Mouse (Mus musculus) embryonic facial prominence, embryonic 11.5 days (tissue): Measurements from ENCODE around the gene Myrip. TPM values are rescaled to one million over a fixed set of nuclear protein-coding genes. Genes with fewer than 3 reads are reported as not detected.
A peak's percentile ranks its signal among the peaks of the same experiment; 100 is the strongest.
"Not testable (repeated sequence)": the region's sequence is repeated elsewhere in the genome, so short reads cannot be mapped to it uniquely, and the experiment has no call there.

Experiments
- ATAC-seq: fragments of 200-750 bp; cut with Nextera tagmentation; replicated peaks from 2 replicates; pipeline ENCODE4 v1.8.0; 2017; ENCODE audit warnings: low read depth; ENCODE audit not compliant: insufficient number of reproducible peaks, low FRiP score, low TSS enrichment
- DNase-seq: peaks from one replicate; pipeline ENCODE4 v3.0.0-alpha.2; 2015; ENCODE audit warnings: low spot score
- H3K27ac ChIP-seq: fragments of 300-500 bp; sonication (generic); replicated peaks from 2 replicates; pipeline ENCODE4 v1.5.1; 2014; ENCODE audit warnings: mild to moderate bottlenecking, low read depth, low read length, control low read depth
- H3K27me3 ChIP-seq: fragments of 300-500 bp; sonication (generic); 2 replicates; pipeline ENCODE4 v1.6.1; 2014; ENCODE audit warnings: mild to moderate bottlenecking, low read length, moderate library complexity, mixed read lengths; ENCODE audit not compliant: control insufficient read depth, insufficient read depth
- H3K36me3 ChIP-seq: fragments of 300-500 bp; sonication (generic); replicated peaks from 2 replicates; pipeline ENCODE4 v1.6.1; 2014; ENCODE audit warnings: low read depth, mild to moderate bottlenecking, low read length, moderate library complexity, mixed read lengths; ENCODE audit not compliant: control insufficient read depth, insufficient read depth
- H3K4me1 ChIP-seq: fragments of 300-500 bp; sonication (generic); 2 replicates; pipeline ENCODE4 v1.6.1; 2014; ENCODE audit warnings: low read length, mixed read lengths; ENCODE audit not compliant: control insufficient read depth, insufficient read depth
- H3K4me2 ChIP-seq: fragments of 300-500 bp; sonication (generic); 2 replicates; pipeline ENCODE4 v1.6.1; 2014; ENCODE audit warnings: low read depth, mild to moderate bottlenecking, control low read depth, low read length, moderate library complexity
- H3K4me3 ChIP-seq: fragments of 300-500 bp; sonication (generic); 2 replicates; pipeline ENCODE4 v1.5.1; 2014; ENCODE audit warnings: low read depth, low read length, control low read depth
- H3K9ac ChIP-seq: fragments of 300-500 bp; sonication (generic); replicated peaks from 2 replicates; pipeline ENCODE4 v1.6.1; 2014; ENCODE audit warnings: mild to moderate bottlenecking, control low read depth, low read length
- H3K9me3 ChIP-seq: fragments of 300-500 bp; sonication (generic); replicated peaks from 2 replicates; pipeline ENCODE4 v1.6.1; 2016; ENCODE audit warnings: mild to moderate bottlenecking, low read length, inconsistent platforms, mixed read lengths; ENCODE audit not compliant: control insufficient read depth
- WGBS: fragments of 180-500 bp; shearing (Covaris S2); extraction: QIAGEN DNeasy Blood & Tissue Kit; methylation state at CpG from one replicate; pipeline ENCODE4 v1.1.7; 2014; 5-methylcytosine and 5-hydroxymethylcytosine counted together
- polyA plus RNA-seq: library from polyadenylated mRNA; unstranded; fragments of >200 nt; fragmentation: Nextera tagmentation; extraction: Ambion mirVana; gene quantifications from 2 replicates; pipeline ENCODE4 v1.2.1, GENCODE M21; 2014

Gene Myrip
- polyA plus RNA-seq, 1 experiment from 2014 or later: 0.43 TPM

GRCm38 (mm10) chr9:120367526-120367925 lies 66.2 kb downstream of the Myrip start:
- no peaks in the 10 kb centered on the region for H3K9me3 ChIP-seq
- ATAC-seq: no peak

GRCm38 (mm10) chr9:120371633-120372032 lies 70.3 kb downstream of the Myrip start:
- Histone ChIP-seq H3K4me1 (no peaks in the 10 kb centered on the region), H3K4me3 (no peak overlapping the region)
- 84% methylated on average over 5 of the region's 5 CpGs for WGBS

More at GRCm38 (mm10) chr9:120367526-120367925, 66.2 kb downstream of the Myrip start:
- Histone ChIP-seq H3K27me3 (no peaks in the 10 kb centered on the region), H3K9ac (no peak overlapping the region), H3K36me3 (no peaks in the 10 kb centered on the region), H3K4me1 (no peaks in the 10 kb centered on the region), H3K4me3 (no peak overlapping the region), H3K27ac (no peak overlapping the region), H3K4me2 (no peak overlapping the region)
- WGBS: 94% methylated on average over 1 of the region's 1 CpGs
- DNase-seq: no peak

GRCm38 (mm10) chr9:120372347-120372746 lies 71.0 kb downstream of the Myrip start:
- no peak for DNase-seq
- H3K4me3 ChIP-seq: no peak overlapping the region
- H3K9me3 ChIP-seq: no peaks in the 10 kb centered on the region
- H3K4me1 ChIP-seq: no peaks in the 10 kb centered on the region
- no peak overlapping the region for H3K4me2 ChIP-seq
- no peak overlapping the region for H3K27ac ChIP-seq
- ATAC-seq: no peak
- no peak overlapping the region for H3K9ac ChIP-seq
- WGBS: 89% methylated on average over 6 of the region's 6 CpGs
- no peaks in the 10 kb centered on the region for H3K36me3 ChIP-seq
- H3K27me3 ChIP-seq: no peaks in the 10 kb centered on the region

More at GRCm38 (mm10) chr9:120371633-120372032, 70.3 kb downstream of the Myrip start:
- H3K27ac ChIP-seq: no peak overlapping the region
- H3K9ac ChIP-seq: no peak overlapping the region
- ATAC-seq: no peak
- no peak overlapping the region for H3K4me2 ChIP-seq
- no peaks in the 10 kb centered on the region for H3K9me3 ChIP-seq
- H3K36me3 ChIP-seq: no peaks in the 10 kb centered on the region
- H3K27me3 ChIP-seq: no peaks in the 10 kb centered on the region
- no peak for DNase-seq

- Histone ChIP-seq H3K4me3 (no peak overlapping the region), H3K4me1 (no peaks in the 10 kb centered on the region), H3K9ac (no peak overlapping the region), H3K36me3 (no peaks in the 10 kb centered on the region), H3K4me2 (no peak overlapping the region), H3K27ac (no peak overlapping the region), H3K27me3 (no peaks in the 10 kb centered on the region), H3K9me3 (no peaks in the 10 kb centered on the region)
- WGBS: 32% methylated on average over 11 of the region's 11 CpGs
- ATAC-seq (no peak), DNase-seq (peak; percentile 83)
Measured at GRCm38 (mm10) chr9:120377726-120378125, 76.4 kb downstream of the Myrip start.

GRCm38 (mm10) chr9:120395188-120395587 lies 93.9 kb downstream of the Myrip start:
- no peak overlapping the region for H3K27ac ChIP-seq
- H3K9me3 ChIP-seq: no peaks in the 10 kb centered on the region
- no peak for DNase-seq
- H3K4me2 ChIP-seq: no peak overlapping the region
- no peaks in the 10 kb centered on the region for H3K27me3 ChIP-seq
- WGBS: 42% methylated on average over 9 of the region's 9 CpGs
- no peaks in the 10 kb centered on the region for H3K36me3 ChIP-seq
- no peak overlapping the region for H3K4me3 ChIP-seq
- no peak overlapping the region for H3K9ac ChIP-seq
- ATAC-seq: no peak
- no peaks in the 10 kb centered on the region for H3K4me1 ChIP-seq

GRCm38 (mm10) chr9:120396579-120397185 lies 95.4 kb downstream of the Myrip start:
- H3K9ac ChIP-seq: no peak overlapping the region
- DNase-seq (no peak), ATAC-seq (no peak)
- no peaks in the 10 kb centered on the region for H3K27me3 ChIP-seq
- H3K4me3 ChIP-seq: no peak overlapping the region
- H3K27ac ChIP-seq: no peak overlapping the region
- 85% methylated on average over 7 of the region's 7 CpGs for WGBS
- H3K9me3 ChIP-seq: no peaks in the 10 kb centered on the region
- H3K4me1 ChIP-seq: no peaks in the 10 kb centered on the region
- H3K36me3 ChIP-seq: no peaks in the 10 kb centered on the region
- no peak overlapping the region for H3K4me2 ChIP-seq

- 88% methylated on average over 8 of the region's 8 CpGs for WGBS
- DNase-seq (no peak), ATAC-seq (no peak)
- Histone ChIP-seq H3K36me3 (no peaks in the 10 kb centered on the region), H3K4me3 (no peak overlapping the region), H3K4me2 (no peak overlapping the region), H3K9ac (no peak overlapping the region), H3K27ac (no peak overlapping the region), H3K4me1 (no peaks in the 10 kb centered on the region), H3K27me3 (no peaks in the 10 kb centered on the region), H3K9me3 (no peaks in the 10 kb centered on the region)
Measured at GRCm38 (mm10) chr9:120398289-120398688, 97.0 kb downstream of the Myrip start.

- H3K36me3 ChIP-seq, H3K9me3 ChIP-seq, ATAC-seq, H3K4me1 ChIP-seq, H3K27ac ChIP-seq, H3K27me3 ChIP-seq, H3K4me3 ChIP-seq, H3K9ac ChIP-seq, H3K4me2 ChIP-seq: not testable (repeated sequence)
- WGBS: 89% methylated on average over 2 of the region's 2 CpGs
- peak; percentile 11 for DNase-seq
Measured at GRCm38 (mm10) chr9:120399537-120399936, 98.2 kb downstream of the Myrip start.
